Mouse (Mus musculus) CH12.LX (cell line): ENCODE measurements around the gene Kat2a. TPM values are rescaled to one million over a fixed set of nuclear protein-coding genes. Genes with fewer than 3 reads are reported as not detected.
A peak's percentile ranks its signal among the peaks of the same experiment; 100 is the strongest.

ENCODE experiments used
- DNase-seq: peaks from one replicate; pipeline ENCODE4 v3.0.0-alpha.2; 2013; ENCODE audit errors: extremely low read depth
- H3K27ac ChIP-seq: 2 replicates; pipeline ENCODE4 v1.5.1; 2012; ENCODE audit warnings: low read depth, mild to moderate bottlenecking, control low read depth, moderate library complexity; ENCODE audit not compliant: insufficient read depth
- H3K27me3 ChIP-seq: replicated peaks from 2 replicates; pipeline ENCODE3; 2012; ENCODE audit warnings: inconsistent platforms
- H3K36me3 ChIP-seq, 2 experiments: replicated peaks in 1 of 2; 2 replicates each; pipeline versions ENCODE3 to v1.6.1; 2012; ENCODE audit warnings: inconsistent platforms in 1 of 2, low read length in 1 of 2, mild to moderate bottlenecking in 1 of 2, mixed read lengths in 1 of 2, moderate library complexity in 1 of 2; ENCODE audit not compliant: control insufficient read depth in 1 of 2, insufficient read depth in 1 of 2
- H3K4me1 ChIP-seq, 2 experiments: 2 replicates each; pipeline ENCODE4 v1.6.1; 2012; ENCODE audit warnings: inconsistent platforms in 1 of 2, moderate library complexity in 1 of 2; ENCODE audit not compliant: insufficient read depth in 2 of 2, control insufficient read depth in 1 of 2
- H3K4me2 ChIP-seq: 2 replicates; pipeline ENCODE4 v1.6.1; 2012; ENCODE audit warnings: low read depth, mild to moderate bottlenecking, control low read depth; ENCODE audit not compliant: poor library complexity, insufficient read depth, severe bottlenecking
- H3K4me3 ChIP-seq, 3 experiments: fragments of 150-350 bp in 1 of 3; sonication (generic) in 1 of 3; replicated peaks in 1 of 3; 2 replicates each; pipeline versions ENCODE3 to v1.5.1; 2011 to 2012; ENCODE audit warnings: low read depth in 2 of 3, low read length in 2 of 3, mild to moderate bottlenecking in 2 of 3, moderate library complexity in 2 of 3, control low read depth in 1 of 3, improper control_type of control experiment in 1 of 3, inconsistent platforms in 1 of 3, mixed read lengths in 1 of 3; ENCODE audit not compliant: poor library complexity in 1 of 3
- H3K79me2 ChIP-seq: replicated peaks from 2 replicates; pipeline ENCODE4 v1.6.1; 2012; ENCODE audit warnings: mild to moderate bottlenecking, moderate library complexity; ENCODE audit not compliant: control insufficient read depth, poor library complexity, insufficient read depth, severe bottlenecking; ENCODE audit errors: extremely low read depth
- H3K9ac ChIP-seq: 2 replicates; pipeline ENCODE4 v1.6.1; 2012; ENCODE audit warnings: low read depth, mild to moderate bottlenecking, control low read depth, moderate library complexity; ENCODE audit not compliant: insufficient read depth
- H3K9me3 ChIP-seq: replicated peaks from 2 replicates; pipeline ENCODE3; 2012; ENCODE audit warnings: low read length, inconsistent platforms, mixed read lengths
- CHD1 ChIP-seq: IDR thresholded peaks from 2 replicates; pipeline ENCODE4 v1.6.1; 2012; ENCODE audit warnings: low read depth, low read length, improper control_type of control experiment, inconsistent platforms
- CHD2 ChIP-seq: IDR thresholded peaks from 2 replicates; pipeline ENCODE4 v1.6.1; 2011; ENCODE audit warnings: low read length, improper control_type of control experiment
- CTCF ChIP-seq, 2 experiments: IDR thresholded peaks in 1 of 2; conservative IDR thresholded peaks in 1 of 2; 2 replicates each; pipeline ENCODE4 v1.5.1; 2011 to 2012; ENCODE audit warnings: low read depth in 2 of 2, low read length in 2 of 2, improper control_type of control experiment in 1 of 2, inconsistent platforms in 1 of 2, mild to moderate bottlenecking in 1 of 2, moderate library complexity in 1 of 2
- E2F4 ChIP-seq: IDR thresholded peaks from 2 replicates; pipeline ENCODE4 v1.6.1; 2011; ENCODE audit warnings: low read depth, low read length, improper control_type of control experiment; ENCODE audit not compliant: insufficient replicate concordance
- ELF1 ChIP-seq: IDR thresholded peaks from 2 replicates; pipeline ENCODE4 v1.6.1; 2014; ENCODE audit warnings: low read depth, mild to moderate bottlenecking, inconsistent platforms, low read length, improper control_type of control experiment
- EP300 ChIP-seq: IDR thresholded peaks from 2 replicates; pipeline ENCODE4 v1.6.1; 2011; ENCODE audit warnings: low read length, improper control_type of control experiment
- ETS1 ChIP-seq: conservative IDR thresholded peaks from 2 replicates; pipeline ENCODE4 v1.6.1; 2012; ENCODE audit warnings: low read depth, mild to moderate bottlenecking, inconsistent platforms, low read length, improper control_type of control experiment, moderate library complexity
- IRF4 ChIP-seq: IDR thresholded peaks from 2 replicates; pipeline ENCODE4 v1.6.1; 2014; ENCODE audit warnings: low read depth, mild to moderate bottlenecking, inconsistent platforms, low read length, improper control_type of control experiment
- JUN ChIP-seq: IDR thresholded peaks from 2 replicates; pipeline ENCODE4 v1.6.1; 2011; ENCODE audit warnings: low read depth, mild to moderate bottlenecking, low read length, improper control_type of control experiment, moderate library complexity; ENCODE audit not compliant: insufficient read depth
- JUND ChIP-seq: conservative IDR thresholded peaks from 2 replicates; pipeline ENCODE4 v1.6.1; 2011; ENCODE audit warnings: low read depth, low read length, improper control_type of control experiment
- KAT2A ChIP-seq: IDR thresholded peaks from 2 replicates; pipeline ENCODE4 v1.6.1; 2012; ENCODE audit warnings: low read length, improper control_type of control experiment, inconsistent platforms; ENCODE audit not compliant: insufficient replicate concordance
- MAX ChIP-seq: IDR thresholded peaks from 2 replicates; pipeline ENCODE4 v1.6.1; 2011; ENCODE audit warnings: low read length, improper control_type of control experiment
- MEF2A ChIP-seq: IDR thresholded peaks from 2 replicates; pipeline ENCODE4 v1.6.1; 2014; ENCODE audit warnings: low read depth, mild to moderate bottlenecking, inconsistent platforms, low read length, improper control_type of control experiment, borderline replicate concordance
- MXI1 ChIP-seq: IDR thresholded peaks from 2 replicates; pipeline ENCODE4 v1.6.1; 2011; ENCODE audit warnings: mild to moderate bottlenecking, low read depth, low read length, improper control_type of control experiment
- MYC ChIP-seq: IDR thresholded peaks from 2 replicates; pipeline ENCODE4 v1.6.1; 2011; ENCODE audit warnings: low read depth, mild to moderate bottlenecking, improper control_type of control experiment, low read length
- NELFE ChIP-seq: IDR thresholded peaks from 2 replicates; pipeline ENCODE4 v1.6.1; 2011; ENCODE audit warnings: low read depth, low read length, improper control_type of control experiment
- POLR2A ChIP-seq: IDR thresholded peaks from 2 replicates; pipeline ENCODE4 v1.6.1; 2011; ENCODE audit warnings: low read depth, mild to moderate bottlenecking, improper control_type of control experiment, low read length
- RAD21 ChIP-seq: IDR thresholded peaks from 2 replicates; pipeline ENCODE4 v1.6.1; 2011; ENCODE audit warnings: low read depth, mild to moderate bottlenecking, low read length, improper control_type of control experiment, moderate library complexity
- SMC3 ChIP-seq: IDR thresholded peaks from 2 replicates; pipeline ENCODE4 v1.6.1; 2011; ENCODE audit warnings: low read depth, low read length, improper control_type of control experiment
- TBP ChIP-seq: conservative IDR thresholded peaks from 2 replicates; pipeline ENCODE4 v1.6.1; 2011; ENCODE audit warnings: low read depth, low read length, improper control_type of control experiment
- UBTF ChIP-seq: IDR thresholded peaks from 2 replicates; pipeline ENCODE4 v1.6.1; 2012; ENCODE audit warnings: low read depth, mild to moderate bottlenecking, inconsistent platforms, low read length, improper control_type of control experiment, moderate library complexity
- USF1 ChIP-seq: IDR thresholded peaks from 2 replicates; pipeline ENCODE4 v1.6.1; 2014; ENCODE audit warnings: low read depth, mild to moderate bottlenecking, inconsistent platforms, low read length, improper control_type of control experiment
- USF2 ChIP-seq: conservative IDR thresholded peaks from 2 replicates; pipeline ENCODE4 v1.6.1; 2011; ENCODE audit warnings: low read depth, low read length, improper control_type of control experiment
- ZKSCAN1 ChIP-seq: IDR thresholded peaks from 2 replicates; pipeline ENCODE4 v1.6.1; 2012; ENCODE audit warnings: low read depth, inconsistent platforms, low read length, improper control_type of control experiment, borderline replicate concordance
- ZMIZ1 ChIP-seq: IDR thresholded peaks from 2 replicates; pipeline ENCODE4 v1.6.1; 2012; ENCODE audit warnings: low read depth, mild to moderate bottlenecking, inconsistent platforms, low read length, improper control_type of control experiment
- dilution Hi-C: fragments of 300-500 bp; cut with MboI; formaldehyde crosslinking; loops from 2 replicates; pipeline ENCODE4 v1.14.3; 2020; ENCODE audit warnings: low sequenced_read_pairs; ENCODE audit not compliant: extremely low pct_unique_long_range_greater_than_20kb, extremely low pct_ligation_motif_present
- in situ Hi-C: fragments of 300-500 bp; cut with MboI; formaldehyde crosslinking; loops from 3 replicates; pipeline ENCODE4 v1.14.3; 2019; ENCODE audit warnings: low sequenced_read_pairs, low pct_ligation_motif_present, low pct_unique_long_range_greater_than_20kb, mixed read lengths
- polyA plus RNA-seq: library from polyadenylated mRNA; unstranded; fragments of >175 nt; gene quantifications from 2 replicates; pipeline ENCODE4 v1.2.1, GENCODE M21; 2012; ENCODE audit warnings: low read depth; ENCODE audit not compliant: insufficient read length
- total RNA-seq, 2 experiments: library from RNA; depleted of rRNA; stranded (reverse); fragments of 300-350 nt in 1 of 2; fragments of >200 nt in 1 of 2; gene quantifications; 2 replicates each; pipeline ENCODE4 v1.2.3; 2012 to 2014

Kat2a gene
- total and polyA plus RNA-seq, 3 experiments, result 27.2 to 82.9 (median 30.7) TPM

DNA sequence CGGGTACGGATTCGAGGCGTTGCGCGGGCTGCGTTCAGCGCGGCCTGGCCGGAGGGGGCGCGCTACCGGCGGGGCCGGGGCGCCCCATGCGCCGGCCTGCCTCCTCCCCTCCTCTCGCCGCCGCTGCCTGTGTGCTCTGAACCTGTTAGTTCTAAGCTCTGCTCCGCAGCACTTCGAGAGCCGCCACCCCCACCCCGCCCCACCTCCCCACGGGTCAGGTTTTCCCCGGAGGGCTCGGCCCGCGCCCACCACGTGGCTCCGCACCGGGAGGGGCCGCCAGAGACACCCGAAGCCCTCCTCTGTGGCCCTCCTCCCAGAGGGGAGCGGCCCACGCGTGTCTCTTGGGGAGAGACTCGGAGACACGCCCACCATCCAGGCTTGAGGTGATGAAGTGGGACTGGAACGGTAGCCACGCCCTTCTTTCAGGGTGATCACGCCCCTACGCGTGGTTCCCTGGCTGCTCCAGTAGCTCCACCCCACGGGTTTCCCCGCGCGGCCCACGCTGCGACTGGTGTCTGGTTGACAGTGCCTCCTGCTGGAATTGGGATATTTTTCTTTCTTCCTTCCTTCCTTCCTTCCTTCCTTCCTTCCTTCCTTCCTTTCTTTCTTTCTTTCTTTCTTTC lies 47.5 kb upstream of the Kat2a start, which contains the start of gene Kcnh4:
Kcnh4 (minus strand) TSS at position 332 of the 623 bp plus-strand sequence.
- Histone ChIP-seq H3K9me3 (no peaks in the 10 kb centered on the region), H3K79me2 (no peaks in the 10 kb centered on the region), H3K27ac (peak within 1 kb of the TSS; percentile 8; the same call in 1 of the 2 replicates), H3K9ac (peak within 1 kb of the TSS; percentile 20; the same call in 1 of the 2 replicates), H3K27me3 (peaks cover 12% of the 10 kb centered on the region), H3K36me3 (peaks cover 6 to 20% of the 10 kb centered on the region in 2 experiments), H3K4me2 (peak within 1 kb of the TSS; percentile 86), H3K4me1 (peaks cover 26 to 57% of the 10 kb centered on the region in 2 experiments), H3K4me3 (peak within 1 kb of the TSS; percentile 46 to 61 (median 53))
- TF ChIP-seq MYC (peak; percentile 73), POLR2A (peak; percentile 38; the same call in 1 of the 2 replicates), ZMIZ1 (no peak), UBTF (peak; percentile 85), EP300 (no peak), MAX (peak; percentile 62; the same call in 1 of the 2 replicates), RAD21 (peak; percentile 41), NELFE (no peak), CHD2 (peak; percentile 75), CHD1 (no peak), SMC3 (peak; percentile 51), CTCF (conservative IDR thresholded peaks at IDR 0.05 in 1 of 2, IDR thresholded peaks at IDR 0.05 in 1 of 2; ENCODE audit: low read depth in 2 of 2, low read length in 2 of 2) (peak in 1 of 2 experiments; percentile 67; a peak in 2 of 4 replicates), IRF4 (0 out of 2 replicates have a peak, but pooled peaks have one; percentile 11), MEF2A (0 out of 2 replicates have a peak, but pooled peaks have one; percentile 2), USF1 (no peak; the same call in 1 of the 2 replicates), JUN (no peak), ZKSCAN1 (no peak), USF2 (no peak), TBP (no peak), KAT2A (no peak), ETS1 (0 out of 2 replicates have a peak, but pooled peaks have one; percentile 4), JUND (no peak), ELF1 (0 out of 2 replicates have a peak, but pooled peaks have one; percentile 7), MXI1 (peak; percentile 79), E2F4 (no peak)
- dilution Hi-C loops (no loop called here), in situ Hi-C loops (loop anchor here (10.0 kb wide), 1 partner anchor 195 kb away; no protein-coding TSS in a partner anchor)
- peak; percentile 93 for DNase-seq
